Mouse (Mus musculus): ENCODE measurements at regions not wholly inside any gene's neighbourhood (a gene's known extent, or its start where the extent isn't known, plus 50 kb on each side); places are given as distances from the start of the nearest gene placed in this dataset.
"Not testable (repeated sequence)": the region's sequence is repeated elsewhere in the genome, so short reads cannot be mapped to it uniquely, and the experiment has no call there.

DNA sequence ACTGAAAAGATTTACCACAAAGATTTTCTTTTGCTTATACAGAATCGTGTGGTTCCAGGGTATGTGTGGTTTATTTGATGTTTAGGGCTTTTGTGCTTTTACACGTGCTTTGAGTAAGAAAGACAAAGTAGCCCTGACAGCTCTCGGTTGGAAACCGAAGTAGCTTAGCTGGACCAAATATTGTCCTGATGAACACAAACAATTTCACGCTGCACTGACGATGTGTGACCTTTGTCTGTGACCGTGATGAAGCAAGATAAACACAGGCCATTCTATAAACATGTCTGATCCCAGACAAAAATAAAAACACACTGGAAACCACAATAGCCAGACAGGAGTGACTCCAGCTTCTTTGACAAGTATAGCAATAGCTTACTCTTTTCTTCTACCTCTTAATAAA is 262.2 kb upstream of the Sfrp2 start:
- no peaks in the 10 kb centered on the region for H3K27me3 ChIP-seq
- no peak overlapping the region for H3K9ac ChIP-seq
- WGBS = 66% methylated on average over 7 of the region's 7 CpGs
- H3K4me1 ChIP-seq (replicated peaks) = no peaks in the 10 kb centered on the region
- H3K4me2 ChIP-seq = no peak overlapping the region
- no peak overlapping the region for H3K27ac ChIP-seq
- H3K4me3 ChIP-seq = no peak overlapping the region
- H3K36me3 ChIP-seq = no peaks in the 10 kb centered on the region
- no peak for ATAC-seq (replicated peaks; ENCODE audit: insufficient number of reproducible peaks, insufficient read depth, low FRiP score, low read depth)
- H3K9me3 ChIP-seq (replicated peaks) = no peaks in the 10 kb centered on the region

GRCm38 (mm10) chr3:83516614-83517013 is 249.5 kb upstream of the Sfrp2 start:
- H3K27ac ChIP-seq = no peak overlapping the region
- no peak overlapping the region for H3K9ac ChIP-seq
- no peak overlapping the region for H3K4me3 ChIP-seq
- H3K27me3 ChIP-seq = no peaks in the 10 kb centered on the region
- ATAC-seq (replicated peaks; ENCODE audit: insufficient number of reproducible peaks, insufficient read depth, low FRiP score, low read depth) = no peak
- 0 out of 2 replicates have a peak, but pooled peaks cover 6% of the 10 kb centered on the region for H3K4me1 ChIP-seq (replicated peaks)
- no peaks in the 10 kb centered on the region for H3K9me3 ChIP-seq (replicated peaks)
- 63% methylated on average over 4 of the region's 4 CpGs for WGBS
- no peak overlapping the region for H3K4me2 ChIP-seq
- no peaks in the 10 kb centered on the region for H3K36me3 ChIP-seq

- Histone ChIP-seq H3K4me3 (no peak overlapping the region), H3K27me3 (no peaks in the 10 kb centered on the region), H3K27ac (peak overlapping the region; percentile 25; the same call in 1 of the 2 replicates), H3K4me1 (replicated peaks) (0 out of 2 replicates have a peak, but pooled peaks cover 6% of the 10 kb centered on the region), H3K9me3 (replicated peaks) (no peaks in the 10 kb centered on the region), H3K36me3 (no peaks in the 10 kb centered on the region), H3K9ac (no peak overlapping the region), H3K4me2 (no peak overlapping the region)
- 55% methylated on average over 6 of the region's 6 CpGs for WGBS
- no peak for ATAC-seq (replicated peaks; ENCODE audit: insufficient number of reproducible peaks, insufficient read depth, low FRiP score, low read depth)
These were observed 248.0 kb upstream of the Sfrp2 start for GRCm38 (mm10) chr3:83517914-83518635.

DNA sequence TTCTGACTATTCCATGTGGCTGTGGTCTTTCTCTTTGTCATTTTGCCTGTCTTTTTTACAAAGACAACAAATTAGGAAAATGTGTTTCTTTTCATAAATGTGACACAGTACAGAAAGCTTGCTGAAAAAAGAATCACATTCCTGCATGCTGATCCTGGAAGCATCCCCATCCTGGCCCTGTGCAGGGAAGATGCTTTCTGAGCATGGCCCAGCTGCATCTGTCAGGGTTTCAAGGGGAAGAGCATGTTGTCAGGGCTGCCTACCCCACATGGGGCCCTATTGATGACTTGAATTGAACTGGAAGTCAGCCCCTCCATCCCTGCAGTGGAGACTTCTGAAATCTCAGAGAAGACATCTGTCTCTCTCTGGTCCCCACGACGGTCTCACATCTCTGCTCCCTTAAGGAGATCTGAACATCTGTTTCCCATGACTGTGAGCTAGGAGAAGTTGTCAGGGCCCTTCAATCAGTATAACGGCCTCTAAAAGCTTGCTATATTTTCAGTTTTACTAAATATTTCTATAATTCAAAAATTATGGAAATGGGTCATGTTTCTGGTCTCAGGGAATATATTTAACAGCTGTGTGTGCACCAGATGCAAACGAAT is 235.8 kb upstream of the Sfrp2 start:
- WGBS = 65% methylated on average over 4 of the region's 4 CpGs
- Histone ChIP-seq H3K27ac (no peak overlapping the region), H3K9me3 (replicated peaks) (no peaks in the 10 kb centered on the region), H3K9ac (no peak overlapping the region), H3K27me3 (no peaks in the 10 kb centered on the region), H3K36me3 (no peaks in the 10 kb centered on the region), H3K4me1 (replicated peaks) (no peaks in the 10 kb centered on the region), H3K4me2 (no peak overlapping the region), H3K4me3 (no peak overlapping the region)
- no peak for ATAC-seq (replicated peaks; ENCODE audit: insufficient number of reproducible peaks, insufficient read depth, low FRiP score, low read depth)

- H3K4me2 ChIP-seq; ATAC-seq (replicated peaks; ENCODE audit: insufficient number of reproducible peaks, insufficient read depth, low FRiP score, low read depth): not testable (repeated sequence)
- 51% methylated on average over 5 of the region's 5 CpGs for WGBS
These were observed 229.5 kb upstream of the Sfrp2 start for GRCm38 (mm10) chr3:83536624-83537023.

DNA sequence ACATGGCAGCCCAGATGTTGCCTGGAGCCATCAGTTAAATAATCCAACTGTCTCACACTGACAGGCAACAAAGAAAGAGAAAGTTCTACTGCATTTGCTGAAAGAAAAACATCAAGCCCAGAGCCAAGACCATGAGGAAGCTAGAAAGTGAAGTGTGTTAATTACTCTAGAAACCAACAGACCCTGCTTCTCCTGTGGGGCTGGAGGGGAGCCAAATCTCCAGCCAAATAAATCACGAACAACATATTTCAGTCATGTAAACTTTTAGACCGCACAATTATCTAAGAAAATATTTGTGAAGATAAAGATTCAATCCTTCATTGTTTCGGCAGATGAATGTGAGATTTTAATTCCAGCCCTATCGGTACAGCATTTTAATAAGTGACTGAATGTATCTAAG is 228.9 kb upstream of the Sfrp2 start:
- no peaks in the 10 kb centered on the region for H3K27me3 ChIP-seq
- no peak overlapping the region for H3K4me2 ChIP-seq
- ATAC-seq (replicated peaks; ENCODE audit: insufficient number of reproducible peaks, insufficient read depth, low FRiP score, low read depth) = no peak
- H3K4me1 ChIP-seq (replicated peaks) = no peaks in the 10 kb centered on the region
- peak overlapping the region; percentile 17; the same call in 1 of the 2 replicates for H3K27ac ChIP-seq
- no peaks in the 10 kb centered on the region for H3K9me3 ChIP-seq (replicated peaks)
- 57% methylated on average over 4 of the region's 4 CpGs for WGBS
- no peak overlapping the region for H3K9ac ChIP-seq
- no peaks in the 10 kb centered on the region for H3K36me3 ChIP-seq
- H3K4me3 ChIP-seq = no peak overlapping the region

More at GRCm38 (mm10) chr3:83536624-83537023, 229.5 kb upstream of the Sfrp2 start:
- H3K4me1 ChIP-seq (replicated peaks); H3K4me3 ChIP-seq; H3K9ac ChIP-seq; H3K27me3 ChIP-seq; H3K27ac ChIP-seq; H3K36me3 ChIP-seq; H3K9me3 ChIP-seq (replicated peaks): not testable (repeated sequence)

DNA sequence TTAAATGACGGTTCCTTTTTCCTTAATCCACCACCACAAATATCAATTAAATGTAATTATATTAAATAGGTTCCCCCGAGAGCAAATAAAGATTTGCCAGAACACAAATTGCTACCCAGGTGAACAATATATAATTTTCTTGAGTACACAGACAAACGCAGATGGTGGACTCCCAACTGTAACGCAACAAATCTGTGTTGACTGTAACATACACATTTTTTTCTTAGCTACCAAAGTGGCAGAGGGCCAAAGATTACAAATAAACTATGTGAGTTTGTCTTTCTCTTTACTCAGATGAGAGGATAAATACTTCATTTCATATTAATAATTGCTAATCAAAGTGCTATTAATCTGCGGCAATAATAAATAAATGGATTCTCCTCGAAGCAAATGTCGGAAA is 228.4 kb upstream of the Sfrp2 start:
- no peaks in the 10 kb centered on the region for H3K36me3 ChIP-seq
- no peak for ATAC-seq (replicated peaks; ENCODE audit: insufficient number of reproducible peaks, insufficient read depth, low FRiP score, low read depth)
- no peaks in the 10 kb centered on the region for H3K27me3 ChIP-seq
- H3K9me3 ChIP-seq (replicated peaks) = no peaks in the 10 kb centered on the region
- H3K27ac ChIP-seq = no peak overlapping the region
- no peak overlapping the region for H3K4me3 ChIP-seq
- no peak overlapping the region for H3K9ac ChIP-seq
- no peak overlapping the region for H3K4me2 ChIP-seq
- H3K4me1 ChIP-seq (replicated peaks) = no peaks in the 10 kb centered on the region
- WGBS = 71% methylated on average over 7 of the region's 7 CpGs

GRCm38 (mm10) chr3:83538898-83539297 is 227.2 kb upstream of the Sfrp2 start:
- Histone ChIP-seq H3K4me3 (no peak overlapping the region), H3K27me3 (no peaks in the 10 kb centered on the region), H3K9me3 (replicated peaks) (no peaks in the 10 kb centered on the region), H3K4me2 (no peak overlapping the region), H3K9ac (no peak overlapping the region), H3K36me3 (no peaks in the 10 kb centered on the region), H3K4me1 (replicated peaks) (no peaks in the 10 kb centered on the region), H3K27ac (no peak overlapping the region)
- 63% methylated on average over 2 of the region's 2 CpGs for WGBS
- no peak for ATAC-seq (replicated peaks; ENCODE audit: insufficient number of reproducible peaks, insufficient read depth, low FRiP score, low read depth)

DNA sequence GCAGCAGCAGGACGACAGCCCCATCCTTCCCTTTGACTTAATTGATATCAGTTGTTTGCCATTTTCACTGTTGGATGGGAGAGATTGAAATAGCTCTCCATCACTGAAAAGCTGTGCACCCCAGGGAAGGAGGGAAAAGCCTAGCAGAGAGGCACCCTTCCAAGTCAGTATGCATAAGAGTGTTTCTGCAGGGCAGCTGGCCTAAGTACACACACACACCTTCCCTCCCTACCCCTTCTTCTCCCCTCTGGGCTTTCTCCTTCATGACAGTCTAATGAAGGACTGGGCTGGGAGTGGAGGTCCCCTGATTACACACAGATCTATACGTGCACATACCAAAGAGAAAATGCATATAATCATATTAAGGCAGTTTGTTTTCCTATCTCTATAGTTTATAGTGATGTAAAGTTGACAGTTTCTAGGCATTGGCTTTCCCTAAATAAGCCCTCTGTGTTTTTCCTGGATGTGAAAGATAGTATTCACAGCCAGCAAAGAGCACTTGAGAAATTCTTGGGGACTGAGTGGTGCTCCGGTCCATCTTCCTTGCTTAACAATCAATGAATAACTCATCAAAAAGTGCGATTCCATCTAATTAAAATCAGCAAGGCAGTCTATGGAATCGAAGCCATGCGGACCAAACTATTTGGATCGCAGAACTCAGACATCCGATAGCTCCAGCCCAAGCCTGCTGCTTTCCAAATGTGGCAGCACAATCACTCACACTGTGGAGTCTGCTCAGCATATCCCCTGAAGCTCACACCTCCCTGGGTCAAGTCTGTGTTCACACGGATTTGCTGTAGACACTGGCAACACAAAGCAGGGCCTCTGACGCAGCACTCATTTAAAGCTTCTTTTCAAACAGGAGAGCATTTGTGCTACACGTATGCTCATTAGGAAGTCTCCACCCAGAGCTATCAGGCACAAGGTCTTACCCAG is 224.9 kb upstream of the Sfrp2 start:
- no peaks in the 10 kb centered on the region for H3K9me3 ChIP-seq (replicated peaks)
- whole genome bisulfite sequencing = 63% methylated on average over 11 of the region's 11 CpGs
- ATAC-seq (replicated peaks; ENCODE audit: insufficient number of reproducible peaks, insufficient read depth, low FRiP score, low read depth) = peak; percentile 47; the same call in 1 of the 2 replicates
- no peak overlapping the region for H3K9ac ChIP-seq
- H3K4me1 ChIP-seq (replicated peaks) = no peaks in the 10 kb centered on the region
- H3K4me2 ChIP-seq = no peak overlapping the region
- H3K36me3 ChIP-seq = no peaks in the 10 kb centered on the region
- H3K4me3 ChIP-seq = no peak overlapping the region
- peak overlapping the region; percentile 40 for H3K27ac ChIP-seq
- H3K27me3 ChIP-seq = no peaks in the 10 kb centered on the region

GRCm38 (mm10) chr3:83552516-83553139 is 213.5 kb upstream of the Sfrp2 start:
- 66% methylated on average over 9 of the region's 9 CpGs for WGBS
- no peak overlapping the region for H3K4me2 ChIP-seq
- no peak overlapping the region for H3K9ac ChIP-seq
- H3K36me3 ChIP-seq = no peaks in the 10 kb centered on the region
- no peak overlapping the region for H3K4me3 ChIP-seq
- no peaks in the 10 kb centered on the region for H3K9me3 ChIP-seq (replicated peaks)
- no peak for ATAC-seq (replicated peaks; ENCODE audit: insufficient number of reproducible peaks, insufficient read depth, low FRiP score, low read depth)
- H3K27me3 ChIP-seq = no peaks in the 10 kb centered on the region
- H3K4me1 ChIP-seq (replicated peaks) = peaks cover 13% of the 10 kb centered on the region
- H3K27ac ChIP-seq = no peak overlapping the region

- Histone ChIP-seq H3K4me2 (0 out of 2 replicates have a peak overlapping the region, but pooled peaks have one; percentile 9), H3K4me3 (no peak overlapping the region), H3K9ac (no peak overlapping the region), H3K27ac (peak overlapping the region; percentile 56), H3K27me3 (no peaks in the 10 kb centered on the region), H3K4me1 (replicated peaks) (peaks cover 13% of the 10 kb centered on the region), H3K9me3 (replicated peaks) (no peaks in the 10 kb centered on the region), H3K36me3 (no peaks in the 10 kb centered on the region)
- ATAC-seq (replicated peaks; ENCODE audit: insufficient number of reproducible peaks, insufficient read depth, low FRiP score, low read depth) = no peak; the same call in 1 of the 2 replicates
- 35% methylated on average over 11 of the region's 11 CpGs for WGBS
These were observed 212.3 kb upstream of the Sfrp2 start for GRCm38 (mm10) chr3:83553858-83554257.

Data from heart, embryonic 15.5 days (tissue).